Mouse (Mus musculus) hindbrain, embryonic 11.5 days (tissue): ENCODE measurements around the gene Gm4952. TPM values are rescaled to one million over a fixed set of nuclear protein-coding genes. Genes with fewer than 3 reads are reported as not detected.
A peak's percentile ranks its signal among the peaks of the same experiment; 100 is the strongest.

ENCODE experiments used
- ATAC-seq: fragments of 200-750 bp; cut with Nextera tagmentation; 2 replicates; pipeline ENCODE4 v1.8.0; 2017; ENCODE audit warnings: mild to moderate bottlenecking, moderate TSS enrichment, moderate library complexity; ENCODE audit not compliant: low FRiP score
- DNase-seq: peaks from one replicate; pipeline ENCODE4 v3.0.0-alpha.2; 2015; ENCODE audit warnings: low spot score
- H3K27ac ChIP-seq: fragments of 300-500 bp; sonication (generic); 2 replicates; pipeline ENCODE4 v1.5.1; 2014; ENCODE audit warnings: mild to moderate bottlenecking, low read depth, low read length
- H3K27me3 ChIP-seq: fragments of 300-500 bp; sonication (generic); 2 replicates; pipeline ENCODE4 v1.6.1; 2014; ENCODE audit warnings: mild to moderate bottlenecking, low read length, moderate library complexity, mixed read lengths; ENCODE audit not compliant: control insufficient read depth, insufficient read depth
- H3K36me3 ChIP-seq: fragments of 300-500 bp; sonication (generic); 2 replicates; pipeline ENCODE4 v1.6.1; 2014; ENCODE audit warnings: mild to moderate bottlenecking, low read length, moderate library complexity, mixed read lengths; ENCODE audit not compliant: control insufficient read depth, insufficient read depth
- H3K4me1 ChIP-seq: fragments of 300-500 bp; sonication (generic); replicated peaks from 2 replicates; pipeline ENCODE4 v1.6.1; 2014; ENCODE audit warnings: low read length, mixed read lengths; ENCODE audit not compliant: control insufficient read depth, insufficient read depth
- H3K4me2 ChIP-seq: fragments of 300-500 bp; sonication (generic); replicated peaks from 2 replicates; pipeline ENCODE4 v1.6.1; 2014; ENCODE audit warnings: mild to moderate bottlenecking, low read depth, low read length
- H3K4me3 ChIP-seq: fragments of 300-500 bp; sonication (generic); 2 replicates; pipeline ENCODE4 v1.5.1; 2014; ENCODE audit warnings: low read depth, low read length
- H3K9ac ChIP-seq: fragments of 300-500 bp; sonication (generic); 2 replicates; pipeline ENCODE4 v1.6.1; 2014; ENCODE audit warnings: low read depth, low read length
- H3K9me3 ChIP-seq: fragments of 300-500 bp; sonication (generic); 2 replicates; pipeline ENCODE4 v1.6.1; 2016; ENCODE audit warnings: low read length; ENCODE audit not compliant: control insufficient read depth
- WGBS: fragments of 180-500 bp; shearing (Covaris S2); extraction: QIAGEN DNeasy Blood & Tissue Kit; methylation state at CpG from one replicate; pipeline ENCODE4 v1.1.7; 2014; 5-methylcytosine and 5-hydroxymethylcytosine counted together
- polyA plus RNA-seq: library from polyadenylated mRNA; unstranded; fragments of >200 nt; fragmentation: Nextera tagmentation; extraction: Ambion mirVana; gene quantifications from 2 replicates; pipeline ENCODE4 v1.2.1, GENCODE M21; 2014

The Gm4952 gene
- polyA plus RNA-seq, 1 experiment from 2014 or later: not detected

DNA sequence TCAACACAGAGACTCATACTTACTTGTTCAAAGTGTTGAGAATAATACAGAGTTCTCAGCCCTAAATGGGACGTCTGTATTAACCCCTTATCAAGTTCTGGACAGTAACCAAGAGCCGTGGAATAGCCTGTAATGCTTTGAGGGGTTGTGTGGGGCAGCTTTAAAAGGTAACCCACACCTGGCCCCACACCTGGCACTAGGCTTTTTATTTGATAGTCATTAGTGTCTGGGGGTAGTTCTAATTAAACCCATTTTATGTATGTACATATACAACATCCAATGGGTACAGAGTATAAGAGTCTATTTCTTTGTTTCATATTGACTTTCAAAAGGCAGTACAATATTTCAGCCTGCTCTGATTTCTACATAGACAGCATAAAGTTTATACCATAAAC lies 4.6 kb upstream of the Gm4952 start:
- Histone ChIP-seq H3K27ac (no peak overlapping the region), H3K9me3 (no peaks in the 10 kb centered on the region), H3K4me1 (no peaks in the 10 kb centered on the region), H3K4me3 (peak overlapping the region; percentile 63), H3K36me3 (no peaks in the 10 kb centered on the region), H3K9ac (no peak overlapping the region), H3K27me3 (no peaks in the 10 kb centered on the region), H3K4me2 (peak overlapping the region; percentile 97; the same call in 1 of the 2 replicates)
- WGBS: 65% methylated on average over 2 of the region's 2 CpGs
- no peak for ATAC-seq
- DNase-seq: no peak

DNA sequence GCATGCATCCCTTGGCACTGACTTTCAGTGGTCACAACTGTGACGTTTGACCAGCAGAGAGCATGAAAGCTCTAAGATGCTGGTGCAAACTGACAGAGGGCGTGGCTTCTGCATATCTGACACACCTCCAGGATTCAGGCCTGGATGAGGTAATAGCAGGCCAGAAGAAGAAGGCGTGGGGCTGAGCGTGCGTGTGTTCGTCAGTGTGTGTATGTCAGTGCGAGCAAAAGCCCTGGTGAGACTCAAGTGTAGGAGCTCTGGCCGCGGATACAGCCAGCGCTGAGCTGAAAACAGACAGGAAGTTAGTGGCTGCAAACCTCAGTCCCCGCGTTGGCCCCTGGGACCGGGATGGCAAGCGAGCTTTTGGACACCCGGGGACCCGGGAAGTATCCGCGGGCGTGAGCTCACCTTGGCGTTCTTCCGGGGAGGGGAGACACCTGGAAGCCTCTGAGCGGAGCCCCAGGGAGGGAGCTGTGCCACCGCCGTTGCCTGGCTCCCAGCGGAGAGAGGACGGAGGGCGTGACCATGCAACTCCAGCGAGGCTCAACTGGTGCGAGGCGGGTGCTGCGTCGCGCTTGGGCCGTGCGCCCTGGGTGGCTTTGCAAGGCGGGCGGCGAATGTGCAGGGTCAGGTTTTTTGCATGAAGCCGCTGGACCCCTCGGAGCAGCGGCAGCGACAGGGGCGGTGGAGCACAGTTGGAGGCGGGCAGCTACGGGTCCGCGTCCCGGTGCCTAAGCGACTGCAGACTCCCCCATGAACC lies 4.1 kb upstream of the Gm4952 start:
- Histone ChIP-seq H3K9me3 (no peaks in the 10 kb centered on the region), H3K36me3 (no peaks in the 10 kb centered on the region), H3K27me3 (no peaks in the 10 kb centered on the region), H3K4me1 (no peaks in the 10 kb centered on the region), H3K9ac (peak overlapping the region; percentile 56), H3K4me3 (peak overlapping the region; percentile 63), H3K27ac (no peak overlapping the region), H3K4me2 (peak overlapping the region; percentile 97)
- under 1% methylated on average over 41 of the region's 49 CpGs for WGBS
- ATAC-seq (peak; percentile 87), DNase-seq (peak; percentile 66)

DNA sequence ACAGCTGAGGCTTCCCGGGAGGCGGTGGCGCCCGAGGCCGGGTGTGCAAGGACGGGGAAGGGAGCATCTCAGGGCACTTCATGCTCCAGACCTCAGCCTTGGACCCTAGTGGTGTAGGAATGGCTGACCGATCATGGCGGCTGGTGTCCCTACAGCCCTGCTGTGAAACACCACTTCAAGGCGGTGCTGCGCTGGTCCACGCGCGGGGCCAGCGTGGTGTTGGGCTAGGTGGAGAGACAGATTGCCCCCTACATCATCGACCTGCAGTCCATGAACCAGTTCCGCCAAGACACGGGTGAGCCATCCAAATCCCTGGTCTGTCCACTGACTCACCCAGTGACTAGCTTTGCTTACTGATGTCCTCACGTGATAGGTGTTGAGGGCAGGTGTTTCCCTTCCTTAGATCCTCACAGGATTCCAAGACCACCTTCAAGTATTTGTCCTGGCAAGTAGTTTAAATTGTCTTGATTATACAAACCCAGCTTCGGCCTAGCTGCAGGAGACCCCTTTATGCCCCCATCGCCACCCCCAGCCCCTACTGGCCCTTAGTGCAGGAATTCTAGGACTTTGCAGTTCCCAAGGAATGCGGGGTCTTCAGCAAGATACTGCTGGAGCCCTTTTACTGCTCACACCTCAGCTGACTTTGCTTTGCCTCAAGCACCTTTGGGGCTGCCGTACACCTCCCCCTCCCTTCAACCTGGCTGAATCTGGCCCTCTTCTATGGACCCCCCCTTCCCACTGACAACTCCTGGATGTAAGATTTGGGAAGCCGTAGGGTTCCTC lies 3.3 kb upstream of the Gm4952 start:
- Histone ChIP-seq H3K27ac (no peak overlapping the region), H3K9ac (peak overlapping the region; percentile 56), H3K4me2 (peak overlapping the region; percentile 97), H3K4me1 (no peaks in the 10 kb centered on the region), H3K27me3 (no peaks in the 10 kb centered on the region), H3K9me3 (no peaks in the 10 kb centered on the region), H3K36me3 (no peaks in the 10 kb centered on the region), H3K4me3 (peak overlapping the region; percentile 63)
- WGBS: 21% methylated on average over 21 of the region's 23 CpGs
- peak; percentile 68; the same call in 1 of the 2 replicates for ATAC-seq
- no peak for DNase-seq

DNA sequence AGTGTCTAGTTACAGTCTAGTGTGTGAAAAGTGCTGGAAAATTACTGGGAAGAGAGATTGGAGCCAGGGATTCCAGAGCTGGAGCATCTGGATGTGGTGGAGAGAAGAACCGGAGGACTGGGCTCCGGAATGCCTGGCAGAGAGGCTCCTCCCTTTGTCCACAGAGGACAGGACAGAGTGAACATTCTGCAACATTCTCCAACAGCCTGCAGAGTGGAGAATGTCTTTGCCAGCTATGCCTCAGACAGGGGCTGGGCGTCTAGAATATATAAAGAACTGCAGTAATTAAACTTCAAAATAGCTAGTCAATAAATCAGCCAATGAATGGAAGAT lies 2.7 kb upstream of the Gm4952 start:
- Histone ChIP-seq H3K4me3 (no peak overlapping the region), H3K4me1 (no peaks in the 10 kb centered on the region), H3K36me3 (no peaks in the 10 kb centered on the region), H3K27ac (no peak overlapping the region), H3K4me2 (no peak overlapping the region), H3K27me3 (no peaks in the 10 kb centered on the region), H3K9me3 (no peaks in the 10 kb centered on the region), H3K9ac (no peak overlapping the region)
- DNase-seq (no peak), ATAC-seq (no peak)
- 65% methylated on average over 3 of the region's 3 CpGs for WGBS

DNA sequence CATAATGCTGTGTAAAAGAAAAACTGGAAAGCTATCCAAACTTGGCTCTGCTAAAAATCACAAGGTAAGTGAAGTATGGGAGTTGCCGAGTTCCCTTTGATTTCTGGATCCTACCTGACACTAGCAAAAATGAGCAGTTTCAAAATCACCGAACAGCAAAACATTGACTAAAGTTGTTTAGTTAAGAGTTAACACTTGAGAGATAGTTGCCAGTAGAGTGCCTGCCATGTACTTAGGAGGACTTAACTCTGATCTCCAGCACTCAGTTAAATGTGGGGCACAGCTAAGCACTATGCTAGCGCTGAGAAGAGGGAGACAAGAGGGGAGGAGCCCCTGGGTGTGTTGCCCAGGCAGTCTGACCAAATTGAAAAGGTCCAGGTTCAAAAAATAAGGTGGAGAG lies 1.1 kb upstream of the Gm4952 start:
- 72% methylated on average over 3 of the region's 3 CpGs for WGBS
- no peaks in the 10 kb centered on the region for H3K36me3 ChIP-seq

DNA sequence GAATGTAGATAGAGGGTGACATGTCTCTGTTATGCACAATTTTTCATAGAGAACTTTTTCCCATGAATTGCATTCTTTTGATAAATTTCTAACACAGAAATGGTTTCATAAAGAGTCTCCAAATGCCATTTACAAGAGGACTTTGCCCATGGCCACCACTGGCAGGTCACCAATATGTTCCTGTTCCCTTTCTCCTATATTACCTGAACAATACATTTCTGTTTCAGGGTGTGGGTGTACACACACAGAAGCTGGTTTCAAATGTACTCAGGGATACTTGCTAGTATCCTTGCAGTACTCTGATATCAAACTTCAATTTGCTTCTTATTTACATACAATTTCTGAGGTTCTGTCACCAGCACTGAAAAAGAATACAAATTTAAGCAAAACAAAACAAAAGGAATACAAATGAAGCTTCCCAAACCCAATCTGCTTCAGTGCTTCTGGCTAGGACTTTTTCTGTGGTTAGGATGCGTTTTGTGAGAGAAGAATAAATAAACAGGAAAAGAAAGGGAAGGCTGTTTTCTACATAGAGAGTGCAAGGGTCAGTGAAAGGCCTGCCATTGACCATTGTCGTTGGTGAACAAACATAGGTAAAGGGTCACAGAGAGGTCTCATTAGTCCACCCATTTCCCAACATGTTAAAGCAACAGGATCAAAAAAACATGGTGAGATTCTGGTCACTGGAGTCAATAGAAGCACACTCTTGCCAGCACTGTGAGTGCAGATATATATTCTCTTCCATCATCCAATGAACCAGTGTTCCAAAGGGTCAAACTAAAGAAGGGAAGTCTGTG lies 1.1 kb downstream of the Gm4952 start:
- no peaks in the 10 kb centered on the region for H3K9me3 ChIP-seq
- DNase-seq (no peak), ATAC-seq (no peak)
- H3K27me3 ChIP-seq: no peaks in the 10 kb centered on the region
- H3K27ac ChIP-seq: no peak overlapping the region
- no peak overlapping the region for H3K9ac ChIP-seq
- H3K4me3 ChIP-seq: no peak overlapping the region
- H3K36me3 ChIP-seq: no peaks in the 10 kb centered on the region
- no peak overlapping the region for H3K4me2 ChIP-seq
- 35% methylated on average over 2 of the region's 2 CpGs for WGBS
- H3K4me1 ChIP-seq: no peaks in the 10 kb centered on the region

More for the DNA sequence above, 1.1 kb upstream of the Gm4952 start:
- Histone ChIP-seq H3K27ac (no peak overlapping the region), H3K27me3 (no peaks in the 10 kb centered on the region), H3K9me3 (no peaks in the 10 kb centered on the region), H3K4me1 (no peaks in the 10 kb centered on the region), H3K4me2 (no peak overlapping the region), H3K4me3 (no peak overlapping the region), H3K9ac (no peak overlapping the region)
- ATAC-seq (no peak), DNase-seq (no peak)

DNA sequence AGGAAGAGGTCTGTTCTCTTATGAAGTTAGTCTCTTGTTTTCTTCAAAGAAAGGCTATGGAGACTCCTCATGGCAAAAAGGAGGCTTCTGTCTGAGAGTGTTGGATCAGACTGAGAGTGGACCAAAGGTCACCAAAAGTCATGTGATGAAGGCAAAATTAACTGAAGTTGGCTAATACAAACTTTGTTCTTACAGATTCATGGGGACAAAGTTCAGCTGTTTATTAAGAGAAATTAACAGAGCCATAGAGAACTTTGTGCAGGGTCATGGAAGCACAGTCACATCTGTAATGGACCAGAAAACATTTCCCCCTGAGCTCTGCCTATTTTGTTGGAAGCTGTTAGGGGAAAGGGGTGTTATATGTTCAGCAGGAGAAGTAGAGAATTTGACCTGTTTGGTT lies 8.6 kb downstream of the Gm4952 start:
- ATAC-seq: no peak
- Histone ChIP-seq H3K9ac (no peak overlapping the region), H3K27me3 (no peaks in the 10 kb centered on the region), H3K4me1 (no peaks in the 10 kb centered on the region), H3K36me3 (no peaks in the 10 kb centered on the region), H3K4me2 (no peak overlapping the region), H3K27ac (no peak overlapping the region), H3K4me3 (no peak overlapping the region), H3K9me3 (no peaks in the 10 kb centered on the region)
- no peak for DNase-seq

DNA sequence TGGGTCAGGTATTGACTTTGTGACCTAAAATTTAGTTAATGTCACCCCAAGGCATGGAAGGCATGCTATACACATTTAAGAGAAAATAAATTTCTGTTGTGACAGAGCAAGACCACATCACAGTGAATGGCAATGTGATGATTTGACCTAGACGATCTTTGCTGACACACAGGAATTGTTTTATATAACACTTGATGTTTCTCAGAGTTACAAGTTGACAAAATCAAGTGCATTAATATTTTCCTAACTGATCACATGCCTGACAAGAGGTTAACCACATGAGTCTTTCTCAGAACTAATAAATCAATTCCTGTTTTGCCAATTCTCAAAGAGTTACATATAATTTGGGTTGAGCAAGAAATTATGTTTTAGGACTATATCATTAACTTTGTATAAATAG lies 13.9 kb downstream of the Gm4952 start:
- ATAC-seq (no peak), DNase-seq (no peak)
- no peak overlapping the region for H3K9ac ChIP-seq
- no peak overlapping the region for H3K4me3 ChIP-seq
- H3K4me2 ChIP-seq: no peak overlapping the region
- no peaks in the 10 kb centered on the region for H3K4me1 ChIP-seq
- H3K36me3 ChIP-seq: no peaks in the 10 kb centered on the region
- 90% methylated on average over 1 of the region's 1 CpGs for WGBS
- H3K27me3 ChIP-seq: no peaks in the 10 kb centered on the region
- no peak overlapping the region for H3K27ac ChIP-seq
- H3K9me3 ChIP-seq: no peaks in the 10 kb centered on the region
